Mouse (Mus musculus): ENCODE data around the gene Trim66.

DNA sequence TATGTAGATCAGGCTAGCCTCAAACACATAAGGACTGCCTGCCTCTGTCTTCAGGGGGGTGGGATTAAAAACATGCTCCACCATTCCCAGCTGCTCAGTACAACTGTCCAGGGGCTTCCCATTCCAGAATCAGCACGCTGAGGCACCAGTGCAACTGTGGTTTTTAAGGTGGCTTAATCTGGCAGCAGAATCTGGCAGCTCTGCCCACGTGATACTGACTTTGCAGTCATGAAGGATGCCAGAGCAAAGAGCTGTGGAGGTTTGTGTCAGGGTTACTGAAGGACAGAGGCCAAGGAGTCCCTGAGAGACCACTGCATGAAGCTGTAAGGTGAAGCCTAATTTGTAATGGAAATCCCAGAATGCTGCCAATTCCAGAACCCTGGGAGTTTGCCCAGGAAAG lies 2.9 kb upstream of the Trim66 start:
- no peak for TF ChIP-seq POLR2A (IDR thresholded peaks at IDR 0.05; ENCODE audit: insufficient read depth, low read depth, low read length)
- no peak for TF ChIP-seq CTCF (IDR thresholded peaks at IDR 0.05; ENCODE audit: insufficient read depth, low read depth, low read length)

Measured in olfactory bulb, adult 2 months (tissue).